Mouse (Mus musculus) bone marrow, adult 2 months (tissue): ENCODE measurements at regions not wholly inside any gene's neighbourhood (a gene's known extent, or its start where the extent isn't known, plus 50 kb on each side); places are given as distances from the start of the nearest gene placed in this dataset.

Source experiments
- H3K27ac ChIP-seq: fragments of 200-500 bp; 2 replicates; pipeline ENCODE4 v1.5.1; 2012; ENCODE audit warnings: low read depth, mild to moderate bottlenecking, control low read depth, inconsistent platforms, low read length; ENCODE audit not compliant: control insufficient read depth, poor library complexity, insufficient read depth
- H3K4me1 ChIP-seq: fragments of 200-500 bp; 2 replicates; pipeline ENCODE4 v1.6.1; 2011; ENCODE audit warnings: low read length; ENCODE audit not compliant: control insufficient read depth, insufficient read depth
- H3K4me3 ChIP-seq: fragments of 200-500 bp; replicated peaks from 2 replicates; pipeline ENCODE3; 2011; ENCODE audit warnings: mild to moderate bottlenecking, low read depth, low read length, control low read depth; ENCODE audit not compliant: control insufficient read depth
- CTCF ChIP-seq: fragments of 200-500 bp; IDR thresholded peaks from 2 replicates; pipeline ENCODE4 v1.5.1; 2011; ENCODE audit warnings: low read length, control low read depth; ENCODE audit not compliant: control insufficient read depth, insufficient read depth
- POLR2A ChIP-seq: fragments of 200-500 bp; IDR thresholded peaks from 2 replicates; pipeline ENCODE4 v1.6.1; 2011; ENCODE audit warnings: low read depth, mild to moderate bottlenecking, control low read depth, low read length, borderline replicate concordance; ENCODE audit not compliant: control insufficient read depth
- WGBS: fragments of 180-500 bp; shearing (Covaris S2); methylation state at CpG from one replicate; pipeline ENCODE4 v1.1.7; 2018; 5-methylcytosine and 5-hydroxymethylcytosine counted together

GRCm38 (mm10) chr7:36919413-36919812 is 221.5 kb downstream of the Tshz3 start:
- Histone ChIP-seq H3K4me1 (no peaks in the 10 kb centered on the region), H3K4me3 (no peak overlapping the region), H3K27ac (no peak overlapping the region)
- no peak for TF ChIP-seq CTCF
- no peak for TF ChIP-seq POLR2A
- 76% methylated on average over 4 of the region's 4 CpGs for WGBS

GRCm38 (mm10) chr7:36921003-36921402 is 223.1 kb downstream of the Tshz3 start:
- no peak for TF ChIP-seq CTCF
- TF ChIP-seq POLR2A = no peak
- H3K4me1 ChIP-seq = no peaks in the 10 kb centered on the region
- WGBS = 72% methylated on average over 14 of the region's 14 CpGs

GRCm38 (mm10) chr7:36933490-36933889 is 235.6 kb downstream of the Tshz3 start:
- H3K27ac ChIP-seq = no peak overlapping the region
- 82% methylated on average over 4 of the region's 4 CpGs for WGBS
- TF ChIP-seq POLR2A (no peak), CTCF (no peak)
- H3K4me3 ChIP-seq = no peak overlapping the region
- no peaks in the 10 kb centered on the region for H3K4me1 ChIP-seq

More at GRCm38 (mm10) chr7:36921003-36921402, 223.1 kb downstream of the Tshz3 start:
- Histone ChIP-seq H3K27ac (no peak overlapping the region), H3K4me3 (no peak overlapping the region)

GRCm38 (mm10) chr7:36934792-36935555 is 237.1 kb downstream of the Tshz3 start:
- H3K27ac ChIP-seq = no peak overlapping the region
- WGBS = 81% methylated on average over 21 of the region's 21 CpGs
- no peak for TF ChIP-seq POLR2A
- no peak for TF ChIP-seq CTCF
- H3K4me1 ChIP-seq = no peaks in the 10 kb centered on the region
- H3K4me3 ChIP-seq = no peak overlapping the region

- TF ChIP-seq CTCF (no peak), POLR2A (no peak)
- H3K4me3 ChIP-seq = no peak overlapping the region
- H3K4me1 ChIP-seq = no peaks in the 10 kb centered on the region
- H3K27ac ChIP-seq = no peak overlapping the region
- WGBS = 84% methylated on average over 10 of the region's 10 CpGs
Measured at GRCm38 (mm10) chr7:36940611-36941010, 242.7 kb downstream of the Tshz3 start.

- WGBS = 76% methylated on average over 14 of the region's 14 CpGs
- no peak overlapping the region for H3K27ac ChIP-seq
- no peaks in the 10 kb centered on the region for H3K4me1 ChIP-seq
- H3K4me3 ChIP-seq = no peak overlapping the region
- TF ChIP-seq POLR2A (no peak), CTCF (no peak)
Measured at GRCm38 (mm10) chr7:36945024-36945815, 247.3 kb downstream of the Tshz3 start.

- Histone ChIP-seq H3K4me3 (no peak overlapping the region), H3K27ac (no peak overlapping the region), H3K4me1 (no peaks in the 10 kb centered on the region)
- TF ChIP-seq CTCF (no peak), POLR2A (no peak)
- WGBS = 79% methylated on average over 10 of the region's 10 CpGs
Measured at GRCm38 (mm10) chr7:36949511-36949910, 251.6 kb downstream of the Tshz3 start.

GRCm38 (mm10) chr7:36955376-36955775 is 257.5 kb downstream of the Tshz3 start:
- TF ChIP-seq CTCF (no peak), POLR2A (no peak)

More at GRCm38 (mm10) chr7:36955376-36955775, 257.5 kb downstream of the Tshz3 start:
- H3K27ac ChIP-seq = no peak overlapping the region
- H3K4me1 ChIP-seq = no peaks in the 10 kb centered on the region
- no peak overlapping the region for H3K4me3 ChIP-seq
- 47% methylated on average over 3 of the region's 3 CpGs for WGBS
